Mouse (Mus musculus) left cerebral cortex, adult 8-10 months (tissue): ENCODE data around the gene Paics. TPM values are rescaled to one million over a fixed set of nuclear protein-coding genes. Genes with fewer than 3 reads are reported as not detected.

Experiments used
- DNase-seq, 2 experiments: peaks; one replicate each; pipeline ENCODE4 v3.0.0; 2022; ENCODE audit warnings: low spot score in 2 of 2
- total RNA-seq, 4 experiments: library from RNA; stranded (reverse); gene quantifications; 2 replicates each; pipeline ENCODE4 v1.2.4; 2022

Paics gene
- total RNA-seq, 4 experiments from 2014 or later = 101 to 109 (median 107) TPM

GRCm38 (mm10) chr5:77004051-77004821 is 53.1 kb downstream of the Paics start, which contains the start of gene Arl9:
Gene Arl9 (plus strand): TSS chr5:77004055.
- DNase-seq = no peak

- no peak for DNase-seq
These were observed 59.2 kb downstream of the Paics start for GRCm38 (mm10) chr5:77010352-77010751.

GRCm38 (mm10) chr5:77011082-77011481 is 60.0 kb downstream of the Paics start:
- DNase-seq = no peak

- DNase-seq = no peak
These were observed 62.1 kb downstream of the Paics start for GRCm38 (mm10) chr5:77013171-77013570.

- DNase-seq = peak; percentile 38 to 68
These were observed 64.7 kb downstream of the Paics start, which contains the start of gene Thegl for GRCm38 (mm10) chr5:77015544-77016482. Gene Thegl (plus strand): TSS chr5:77016023.

Other genes with a start within 250 kb of the Paics start
- 10 to 100 TPM; 19.4 to 25.6 (median 21.0) TPM for gene Aasdh, start 45.8 kb upstream of the Paics start, total RNA-seq
- 10 to 100 TPM; 16.2 to 20.3 (median 17.9) TPM for gene Ppat, start 271 bp downstream of the Paics start, total RNA-seq
- 100 to 1,000 TPM in 3 of 4 experiments, 10 to 100 TPM in 1; 91.9 to 105 (median 103) TPM for gene Srp72, start 23.4 kb downstream of the Paics start, total RNA-seq
- gene Arl9, start 52.7 kb downstream of the Paics start, total RNA-seq = not detected
- under 1 TPM in 3 of 4 experiments, not detected in 1; 0.21 to 0.91 (median 0.68) TPM for gene Thegl, start 64.7 kb downstream of the Paics start, total RNA-seq
- 10 to 100 TPM; 25.4 to 28.4 (median 26.1) TPM for gene Hopx, start 163.8 kb downstream of the Paics start, total RNA-seq